Mouse (Mus musculus) limb, embryonic 14.5 days (tissue): ENCODE data around the gene Wnk1. TPM values are rescaled to one million over a fixed set of nuclear protein-coding genes. Genes with fewer than 3 reads are reported as not detected.

Experiments used
- ATAC-seq: fragments of 200-750 bp; cut with Nextera tagmentation; 2 replicates; pipeline ENCODE4 v1.8.0; 2017; ENCODE audit warnings: low read depth, moderate number of reproducible peaks, moderate TSS enrichment; ENCODE audit not compliant: low FRiP score
- DNase-seq: peaks from one replicate; pipeline ENCODE4 v3.0.0-alpha.2; 2015; ENCODE audit warnings: low spot score
- H3K27ac ChIP-seq: fragments of 300-500 bp; sonication (generic); replicated peaks from 2 replicates; pipeline ENCODE4 v1.5.1; 2014; ENCODE audit warnings: low read depth, mild to moderate bottlenecking, low read length, moderate library complexity, mixed read lengths
- H3K27me3 ChIP-seq: fragments of 300-500 bp; sonication (generic); 2 replicates; pipeline ENCODE4 v1.6.1; 2014; ENCODE audit warnings: low read length, mixed read lengths; ENCODE audit not compliant: control insufficient read depth, insufficient read depth
- H3K36me3 ChIP-seq: fragments of 300-500 bp; sonication (generic); 2 replicates; pipeline ENCODE4 v1.6.1; 2014; ENCODE audit warnings: mild to moderate bottlenecking, low read length, moderate library complexity, mixed read lengths; ENCODE audit not compliant: control insufficient read depth, insufficient read depth
- H3K4me1 ChIP-seq: fragments of 300-500 bp; sonication (generic); 2 replicates; pipeline ENCODE4 v1.6.1; 2014; ENCODE audit warnings: antibody characterized with exemption, low read length, mixed read lengths; ENCODE audit not compliant: control insufficient read depth, insufficient read depth
- H3K4me2 ChIP-seq: fragments of 300-500 bp; sonication (generic); replicated peaks from 2 replicates; pipeline ENCODE4 v1.6.1; 2014; ENCODE audit warnings: low read depth, mild to moderate bottlenecking, low read length, moderate library complexity; ENCODE audit not compliant: severe bottlenecking
- H3K4me3 ChIP-seq: fragments of 300-500 bp; sonication (generic); replicated peaks from 2 replicates; pipeline ENCODE4 v1.5.1; 2014; ENCODE audit warnings: low read length
- H3K9ac ChIP-seq: fragments of 300-500 bp; sonication (generic); 2 replicates; pipeline ENCODE4 v1.6.1; 2014; ENCODE audit warnings: mild to moderate bottlenecking, low read depth, low read length, moderate library complexity; ENCODE audit not compliant: severe bottlenecking
- H3K9me3 ChIP-seq: fragments of 300-500 bp; sonication (generic); 2 replicates; pipeline ENCODE4 v1.6.1; 2016; ENCODE audit warnings: low read length; ENCODE audit not compliant: control insufficient read depth
- POLR2A ChIP-seq: fragments of 200-500 bp; IDR thresholded peaks from 2 replicates; pipeline ENCODE4 v1.8.0; 2012; ENCODE audit warnings: inconsistent platforms, mild to moderate bottlenecking, moderate library complexity, borderline replicate concordance; ENCODE audit not compliant: insufficient read depth, insufficient read length; ENCODE audit errors: extremely low read depth
- WGBS: fragments of 180-500 bp; shearing (Covaris S2); extraction: QIAGEN DNeasy Blood & Tissue Kit; methylation state at CpG from one replicate; pipeline ENCODE4 v1.1.7; 2014; 5-methylcytosine and 5-hydroxymethylcytosine counted together
- polyA plus RNA-seq, 2 experiments: library from polyadenylated mRNA; depleted of rRNA in 1 of 2; stranded (reverse) in 1 of 2; unstranded in 1 of 2; fragments of >200 nt; fragmentation: Nextera tagmentation in 1 of 2; extraction: Ambion mirVana in 1 of 2; gene quantifications; 2 replicates each; pipeline versions ENCODE4 v1.2.1 to v1.2.3; 2012 to 2014

Wnk1 gene
- polyA plus RNA-seq, 2 experiments = 65.3 to 129 TPM

- DNase-seq = no peak
Observed at GRCm38 (mm10) chr6:120055666-120056540, 17.4 kb upstream of the Wnk1 start.

GRCm38 (mm10) chr6:120054412-120054811 is 15.9 kb upstream of the Wnk1 start:
- no peak for TF ChIP-seq POLR2A
- no peak overlapping the region for H3K4me2 ChIP-seq
- no peaks in the 10 kb centered on the region for H3K9me3 ChIP-seq
- DNase-seq (no peak), ATAC-seq (no peak)
- H3K4me3 ChIP-seq = no peak overlapping the region
- 83% methylated on average over 6 of the region's 6 CpGs for WGBS
- H3K9ac ChIP-seq = no peak overlapping the region
- H3K27me3 ChIP-seq = no peaks in the 10 kb centered on the region
- no peaks in the 10 kb centered on the region for H3K4me1 ChIP-seq
- no peak overlapping the region for H3K27ac ChIP-seq
- no peaks in the 10 kb centered on the region for H3K36me3 ChIP-seq

More at GRCm38 (mm10) chr6:120055666-120056540, 17.4 kb upstream of the Wnk1 start:
- Histone ChIP-seq H3K9ac (no peak overlapping the region), H3K4me3 (no peak overlapping the region), H3K4me2 (no peak overlapping the region), H3K36me3 (no peaks in the 10 kb centered on the region), H3K4me1 (no peaks in the 10 kb centered on the region), H3K9me3 (no peaks in the 10 kb centered on the region), H3K27ac (no peak overlapping the region; the same call in 1 of the 2 replicates), H3K27me3 (no peaks in the 10 kb centered on the region)
- no peak for ATAC-seq
- WGBS = 61% methylated on average over 2 of the region's 2 CpGs
- no peak for TF ChIP-seq POLR2A

- H3K4me1 ChIP-seq = no peaks in the 10 kb centered on the region
- WGBS = 73% methylated on average over 7 of the region's 7 CpGs
Observed at GRCm38 (mm10) chr6:120047705-120048292, 9.3 kb upstream of the Wnk1 start.

GRCm38 (mm10) chr6:120045406-120045805 is 6.9 kb upstream of the Wnk1 start:
- Histone ChIP-seq H3K9me3 (no peaks in the 10 kb centered on the region), H3K36me3 (no peaks in the 10 kb centered on the region), H3K4me2 (no peak overlapping the region), H3K27me3 (no peaks in the 10 kb centered on the region), H3K9ac (no peak overlapping the region), H3K27ac (no peak overlapping the region), H3K4me3 (no peak overlapping the region), H3K4me1 (no peaks in the 10 kb centered on the region)
- no peak for DNase-seq
- TF ChIP-seq POLR2A = no peak
- no peak for ATAC-seq
- 51% methylated on average over 4 of the region's 4 CpGs for WGBS

More at GRCm38 (mm10) chr6:120047705-120048292, 9.3 kb upstream of the Wnk1 start:
- ATAC-seq (no peak), DNase-seq (no peak)
- Histone ChIP-seq H3K9ac (no peak overlapping the region), H3K4me3 (no peak overlapping the region), H3K4me2 (no peak overlapping the region), H3K36me3 (no peaks in the 10 kb centered on the region), H3K27ac (no peak overlapping the region), H3K9me3 (no peaks in the 10 kb centered on the region), H3K27me3 (no peaks in the 10 kb centered on the region)
- TF ChIP-seq POLR2A = no peak

- TF ChIP-seq POLR2A = no peak
- Histone ChIP-seq H3K27me3 (no peaks in the 10 kb centered on the region), H3K36me3 (no peaks in the 10 kb centered on the region), H3K9me3 (no peaks in the 10 kb centered on the region), H3K4me2 (no peak overlapping the region), H3K4me3 (no peak overlapping the region), H3K9ac (no peak overlapping the region), H3K27ac (no peak overlapping the region), H3K4me1 (no peaks in the 10 kb centered on the region)
- 61% methylated on average over 1 of the region's 1 CpGs for WGBS
- no peak for ATAC-seq
- DNase-seq = no peak
Observed at GRCm38 (mm10) chr6:120042632-120043220, 4.3 kb upstream of the Wnk1 start.
